ENCODE assay signal across 27 mouse cellular contexts in genomic region chr19:44277931-44278330, GRCm38 (mm10). TPM values are rescaled to one million over a fixed set of nuclear protein-coding genes. Genes with fewer than 3 reads are reported as not detected.
"Had no signal": no experiment of that assay in that cellular context is flagged by ENCODE, and none has a peak within 500 bp of the region (broad histone marks: within the 10 kb centered on the region; RNA-seq: fewer than 3 reads in every experiment).

No protein-coding gene starts in this region.

- H3K4me3 ChIP-seq: heart, adult 2 months; heart, embryonic 13.5 days; heart, embryonic 15.5 days; hindbrain, embryonic 13.5 days; hindbrain, embryonic 15.5 days; kidney, embryonic 15.5 days; limb, embryonic 13.5 days; limb, embryonic 15.5 days; liver, embryonic 12.5 days had no signal

- ATAC-seq: hindbrain, postnatal 0 days; intestine, embryonic 16.5 days; liver, embryonic 12.5 days had no signal

- H3K4me2 ChIP-seq: heart, embryonic 13.5 days; heart, embryonic 15.5 days; hindbrain, embryonic 13.5 days; hindbrain, embryonic 15.5 days; kidney, embryonic 15.5 days; limb, embryonic 13.5 days; limb, embryonic 15.5 days; liver, embryonic 12.5 days had no signal

- H3K27me3 ChIP-seq: heart, embryonic 13.5 days; heart, embryonic 15.5 days; hindbrain, embryonic 13.5 days; hindbrain, embryonic 15.5 days; kidney, embryonic 15.5 days; limb, embryonic 13.5 days; limb, embryonic 15.5 days had no signal

- H3K9me3 ChIP-seq: heart, embryonic 13.5 days; heart, embryonic 15.5 days; hindbrain, embryonic 13.5 days; hindbrain, embryonic 15.5 days; kidney, embryonic 15.5 days; limb, embryonic 13.5 days; limb, embryonic 15.5 days; liver, embryonic 12.5 days had no signal

- H3K9ac ChIP-seq: heart, embryonic 13.5 days; heart, embryonic 15.5 days; hindbrain, embryonic 13.5 days; hindbrain, embryonic 15.5 days; kidney, embryonic 15.5 days; limb, embryonic 13.5 days; limb, embryonic 15.5 days; liver, embryonic 12.5 days; liver, embryonic 14.5 days had no signal

- H3K27ac ChIP-seq: heart, adult 2 months; heart, embryonic 13.5 days; heart, embryonic 15.5 days; hindbrain, embryonic 13.5 days; hindbrain, embryonic 15.5 days; hindbrain, postnatal 0 days; kidney, embryonic 15.5 days; kidney, postnatal 0 days; limb, embryonic 13.5 days; liver, embryonic 12.5 days; liver, embryonic 14.5 days had no signal

- H3K36me3 ChIP-seq: heart, embryonic 13.5 days; heart, embryonic 15.5 days; hindbrain, embryonic 13.5 days; hindbrain, embryonic 15.5 days; kidney, embryonic 15.5 days; limb, embryonic 13.5 days; limb, embryonic 15.5 days; liver, embryonic 12.5 days had no signal

- DNase-seq: gastrocnemius, postnatal 14 days; gastrocnemius, postnatal 36 days; heart, adult 11 months; heart, adult 2 months; heart, postnatal 14 days; heart, postnatal 36 days; kidney, adult 11 months; kidney, adult 2 months; kidney, adult 9 months; kidney, postnatal 14 days; kidney, postnatal 36 days; layer of hippocampus, adult 9-11 months; layer of hippocampus, postnatal 36 days; left cerebral cortex, postnatal 4 days had no signal

RNA-seq across cellular contexts. Expression of gene Scd4, which starts 55.0 kb away (rescaled TPM):
- polyA plus RNA-seq: limb, embryonic 11.5 days had no signal
